Mouse (Mus musculus) v-Abl transformed pro-B cells (cell line): ENCODE measurements at regions not wholly inside any gene's neighbourhood (a gene's known extent, or its start where the extent isn't known, plus 50 kb on each side); places are given as distances from the start of the nearest gene placed in this dataset.

Experiments
- in situ Hi-C, 2 experiments: fragments of 400-800 bp; cut with MboI; formaldehyde crosslinking; loops; one replicate each; pipeline ENCODE4 v1.15.1; 2025; ENCODE audit not compliant: unreplicated experiment in 2 of 2

DNA sequence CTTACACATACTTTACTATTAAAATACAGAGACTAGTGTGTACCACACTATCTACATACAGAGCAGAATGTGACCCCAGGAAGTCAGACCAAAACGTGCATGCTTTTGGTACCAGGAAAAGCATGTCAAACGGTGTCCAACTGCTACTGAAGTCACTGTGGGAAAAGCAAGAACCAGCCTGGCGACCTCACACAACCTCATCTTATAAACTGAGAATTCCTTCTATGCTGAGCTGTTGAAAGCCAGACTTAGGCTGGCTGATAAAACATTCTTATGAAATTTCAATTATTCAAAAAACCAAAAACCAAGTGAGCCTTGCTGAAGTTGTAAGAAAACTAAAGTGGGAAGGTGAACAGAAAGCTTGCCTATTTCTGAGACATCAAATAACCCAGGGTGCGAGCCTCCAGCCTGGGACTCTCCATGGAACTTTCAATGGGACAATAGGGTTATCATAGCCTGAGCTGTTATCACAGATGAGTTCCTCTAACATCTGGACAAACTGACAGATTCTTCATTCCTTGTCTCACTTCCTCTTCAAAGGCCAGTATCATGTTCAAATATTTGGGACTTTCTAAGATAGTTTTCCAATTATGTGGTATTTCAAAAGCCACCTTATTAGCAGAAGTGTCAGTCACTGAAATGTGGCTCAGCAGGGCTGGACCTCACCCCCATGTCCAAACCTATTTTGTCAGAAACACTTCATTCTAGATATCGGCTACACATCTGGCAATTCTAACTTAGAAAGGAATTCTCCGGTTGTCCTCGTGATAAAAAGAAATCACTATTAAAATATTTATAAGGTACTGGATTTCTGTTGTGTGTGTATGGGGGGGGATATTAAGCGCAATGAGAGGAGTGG, 155.7 kb downstream of the Sox4 start:
- in situ Hi-C loops = no loop called here

- in situ Hi-C loops = no loop called here
These were observed 158.2 kb downstream of the Sox4 start for GRCm38 (mm10) chr13:28795274-28795673.

GRCm38 (mm10) chr13:28794547-28794946, 159.0 kb downstream of the Sox4 start:
- in situ Hi-C loops = no loop called here

DNA sequence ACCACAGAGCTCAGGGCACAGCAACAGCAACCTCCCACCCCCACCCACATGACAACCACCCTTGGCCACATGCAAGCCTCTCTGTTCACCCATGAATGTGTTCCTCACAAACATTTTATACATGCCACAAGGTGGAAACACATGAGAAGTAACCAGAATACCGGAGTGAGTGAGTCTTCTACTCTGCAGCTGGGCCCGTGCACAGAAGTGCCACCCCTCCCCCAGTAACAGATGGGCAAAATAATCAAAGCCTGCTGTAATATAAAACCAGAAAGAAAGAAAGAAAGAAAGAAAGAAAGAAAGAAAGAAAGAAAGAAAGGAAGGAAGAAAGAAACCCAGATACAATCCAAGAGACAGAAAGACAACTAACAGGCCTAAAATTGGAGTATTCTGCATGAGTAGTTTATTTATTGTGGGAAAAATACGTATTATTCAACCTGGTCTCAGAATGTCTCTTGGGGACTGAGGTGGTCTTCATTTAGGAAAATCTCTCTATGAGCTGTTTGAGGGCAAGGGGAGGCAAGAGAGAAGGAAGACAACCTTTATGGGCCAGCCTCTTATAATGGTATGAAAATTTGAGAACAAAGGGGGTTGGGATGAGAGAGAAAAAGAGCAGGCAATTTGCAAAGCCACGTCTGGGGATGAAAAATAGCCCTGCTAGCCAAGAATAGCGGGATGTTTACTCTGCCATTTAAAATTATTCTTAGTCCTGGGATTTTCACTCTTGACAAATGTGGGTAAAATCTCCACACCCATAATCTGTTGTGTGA, 160.2 kb downstream of the Sox4 start:
- in situ Hi-C loops = no loop called here

DNA sequence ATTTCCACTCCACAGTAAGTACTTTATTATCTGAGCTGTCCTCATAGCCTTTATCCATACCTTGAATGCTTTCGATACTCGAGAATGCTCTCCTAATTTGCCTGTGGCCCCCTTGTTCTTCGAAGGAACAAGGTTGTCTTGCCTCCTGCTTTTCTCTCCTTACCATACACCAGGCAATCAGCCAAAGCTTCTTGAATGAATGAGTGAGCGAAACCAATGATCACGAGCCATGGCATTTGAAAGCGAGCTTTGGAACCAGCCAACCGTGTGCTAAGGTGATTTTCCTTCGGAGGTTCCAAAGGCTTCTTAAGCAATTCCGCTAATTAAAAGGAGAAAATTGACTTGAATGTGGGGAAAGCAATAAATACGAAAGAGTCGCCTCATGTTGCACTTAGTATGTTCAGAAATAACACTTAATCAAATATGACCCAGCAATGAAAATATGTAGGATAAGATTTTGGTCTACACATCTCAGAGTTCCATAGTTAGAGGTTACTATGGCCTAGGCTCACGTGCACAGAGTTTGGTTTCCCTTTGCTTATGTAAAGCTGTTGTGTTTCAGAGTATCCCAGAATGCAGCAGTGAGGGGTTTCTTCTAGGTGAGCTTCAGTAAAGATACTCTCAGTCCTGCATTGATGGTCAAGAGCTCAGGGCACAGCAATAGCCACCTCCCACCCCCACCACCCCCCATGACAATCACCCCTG, 160.9 kb downstream of the Sox4 start:
- in situ Hi-C loops = no loop called here

DNA sequence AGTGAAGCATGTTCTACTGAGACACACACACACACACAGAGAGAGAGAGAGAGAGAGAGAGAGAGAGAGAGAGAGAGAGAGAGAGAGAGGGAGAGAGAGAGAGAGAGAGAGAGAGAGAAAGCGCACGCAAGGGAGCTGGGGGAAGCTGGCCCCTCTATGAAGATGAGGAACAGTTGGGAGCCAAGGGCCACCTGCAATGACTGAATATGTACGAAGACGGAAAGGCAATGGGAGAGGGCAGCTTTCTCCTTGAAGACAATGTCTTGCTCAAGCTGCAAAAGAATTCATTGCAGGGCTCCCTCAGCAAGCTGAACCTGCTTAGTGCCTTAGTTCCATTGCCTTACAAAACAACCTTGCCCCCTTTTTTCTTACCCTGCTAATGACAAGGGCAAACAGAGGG, 163.1 kb downstream of the Sox4 start:
- in situ Hi-C loops = no loop called here

DNA sequence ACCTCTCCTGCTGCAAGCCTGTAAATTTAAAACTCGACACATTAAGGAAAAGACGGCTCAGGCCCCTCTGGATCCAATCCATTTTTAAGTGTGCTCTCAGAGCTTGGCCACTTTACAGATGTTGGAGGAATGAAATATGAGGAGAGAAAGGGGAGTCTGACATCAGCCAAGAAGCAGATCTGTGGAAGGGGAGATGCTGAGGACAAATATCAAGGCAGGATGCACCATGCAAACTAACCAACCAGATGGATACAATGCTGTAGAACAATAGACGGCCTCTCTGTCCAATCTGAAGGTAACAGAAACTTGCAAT, 166.2 kb downstream of the Sox4 start:
- in situ Hi-C loops = no loop called here

GRCm38 (mm10) chr13:28786629-28787330, 166.7 kb downstream of the Sox4 start:
- in situ Hi-C loops = no loop called here

GRCm38 (mm10) chr13:28782497-28783246, 170.8 kb downstream of the Sox4 start:
- in situ Hi-C loops = no loop called here

DNA sequence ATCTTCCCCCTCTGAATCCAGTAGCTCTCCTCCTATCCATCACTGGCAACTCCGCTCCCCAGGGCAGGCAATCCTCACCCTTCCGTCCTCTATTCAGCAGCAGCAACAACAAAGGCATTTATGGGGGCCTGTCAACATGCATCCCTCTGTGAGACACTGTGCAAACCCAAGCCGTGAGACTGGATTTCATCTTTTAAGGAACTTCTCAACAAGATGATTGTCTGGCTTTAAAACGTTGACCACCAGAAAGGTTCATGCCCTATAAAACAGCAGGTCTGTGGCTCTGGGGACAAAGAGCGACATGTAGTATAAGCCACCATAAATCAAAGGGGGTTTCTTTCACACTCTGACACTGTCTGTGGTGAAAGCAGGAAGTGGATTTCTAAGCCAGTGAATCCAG, 171.4 kb downstream of the Sox4 start:
- in situ Hi-C loops = no loop called here

DNA sequence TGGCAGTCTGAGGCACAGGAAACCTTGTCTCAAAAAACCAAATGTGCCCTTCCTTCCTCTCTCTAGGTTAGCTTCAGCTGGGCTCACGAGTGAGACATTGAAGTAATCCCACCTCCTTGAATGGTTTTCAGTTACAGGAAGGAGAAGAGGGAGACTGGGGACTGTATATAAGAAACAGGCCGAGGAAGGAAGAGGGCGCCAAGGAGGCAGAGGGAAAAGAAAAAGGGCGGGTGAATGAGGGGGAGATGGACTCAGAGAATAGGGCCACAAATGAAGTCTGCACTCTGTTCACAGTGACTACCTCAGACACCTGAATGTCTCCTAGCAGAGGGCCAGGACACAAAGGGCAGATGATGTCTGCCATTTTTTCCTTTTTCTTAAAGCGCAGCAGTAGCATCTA, 171.9 kb downstream of the Sox4 start:
- in situ Hi-C loops = no loop called here

- in situ Hi-C loops = no loop called here
These were observed 173.1 kb downstream of the Sox4 start for GRCm38 (mm10) chr13:28780462-28780861.

DNA sequence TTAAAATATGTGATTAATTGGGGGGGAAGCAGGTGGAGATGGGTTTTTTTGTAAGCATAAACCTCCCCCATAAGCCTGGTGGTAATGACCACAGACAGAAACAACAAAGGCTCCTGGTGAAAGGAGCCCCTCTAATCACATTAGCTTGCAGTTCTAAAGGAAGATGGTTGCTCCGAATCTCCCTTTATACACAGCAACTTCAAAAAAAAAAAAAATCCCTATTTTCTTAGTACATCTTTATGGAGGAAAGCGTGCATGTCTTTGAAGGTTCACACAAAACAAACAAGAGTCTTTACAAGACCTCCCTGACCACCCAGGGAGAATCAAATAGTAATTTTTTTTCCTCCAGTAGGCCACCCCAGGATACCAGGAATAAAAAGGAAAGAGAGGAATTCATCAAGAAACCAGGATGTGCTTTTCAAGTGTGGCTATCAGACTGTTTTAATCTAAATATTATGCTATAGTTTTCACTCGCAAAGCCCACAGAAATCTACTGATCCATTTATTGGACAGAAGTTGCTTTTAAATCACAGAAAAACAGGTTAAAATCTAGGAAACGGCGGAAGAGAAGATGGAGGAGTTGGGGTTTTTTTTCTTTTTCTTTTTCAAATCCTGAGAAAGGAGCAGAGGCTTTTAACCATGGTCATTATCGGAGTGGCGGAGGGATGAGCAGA, 178.2 kb downstream of the Sox4 start:
- in situ Hi-C loops = no loop called here

DNA sequence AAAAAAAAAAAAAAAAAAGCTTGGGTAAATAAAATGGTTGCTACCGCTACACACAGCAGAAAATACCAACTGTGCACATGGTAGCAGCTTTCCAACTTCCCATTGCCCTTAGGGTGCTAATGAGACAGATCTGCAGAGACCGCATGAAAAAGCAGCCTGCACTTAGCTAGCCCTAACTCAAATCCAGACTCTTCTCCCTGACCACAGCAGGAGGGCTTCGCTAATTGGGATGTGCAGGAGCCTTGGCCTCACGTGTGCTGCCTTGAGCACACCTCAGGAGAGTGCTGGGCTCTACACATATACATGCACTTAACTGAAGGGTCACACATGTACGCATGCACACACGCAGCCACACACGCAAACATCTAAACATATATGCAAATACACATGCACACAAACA, 178.9 kb downstream of the Sox4 start:
- in situ Hi-C loops = loop anchor here in 1 of 2 experiments (25.0 kb wide), 2 partner anchors 838 to 1063 kb away; no protein-coding TSS in a partner anchor

GRCm38 (mm10) chr13:28773466-28773865, 180.0 kb downstream of the Sox4 start:
- in situ Hi-C loops = loop anchor here in 1 of 2 experiments (25.0 kb wide), 2 partner anchors 839 to 1064 kb away; no protein-coding TSS in a partner anchor

- in situ Hi-C loops = loop anchor here in 1 of 2 experiments (25.0 kb wide), 2 partner anchors 842 to 1067 kb away; no protein-coding TSS in a partner anchor
These were observed 183.0 kb downstream of the Sox4 start for GRCm38 (mm10) chr13:28770531-28770930.

DNA sequence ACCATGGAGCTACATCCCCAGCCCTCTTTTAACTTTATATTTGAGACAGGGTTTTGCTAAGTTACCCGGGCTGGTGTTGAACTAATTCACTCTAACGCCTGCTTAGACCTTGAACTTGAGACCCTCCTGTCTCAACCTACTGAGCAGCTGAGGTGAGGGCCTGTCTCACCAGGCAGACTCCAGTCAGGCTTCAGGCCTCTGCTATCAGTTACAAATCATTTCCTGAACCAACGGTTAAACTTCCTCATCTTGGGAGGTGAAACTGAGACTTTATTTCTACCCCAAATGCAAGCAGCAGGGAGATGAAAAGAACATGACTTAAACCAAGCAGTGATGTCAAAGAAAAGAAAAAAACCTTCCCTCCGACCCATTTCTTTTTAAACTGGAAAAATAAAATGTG, 183.5 kb downstream of the Sox4 start:
- in situ Hi-C loops = loop anchor here in 1 of 2 experiments (25.0 kb wide), 2 partner anchors 842 to 1067 kb away; no protein-coding TSS in a partner anchor

DNA sequence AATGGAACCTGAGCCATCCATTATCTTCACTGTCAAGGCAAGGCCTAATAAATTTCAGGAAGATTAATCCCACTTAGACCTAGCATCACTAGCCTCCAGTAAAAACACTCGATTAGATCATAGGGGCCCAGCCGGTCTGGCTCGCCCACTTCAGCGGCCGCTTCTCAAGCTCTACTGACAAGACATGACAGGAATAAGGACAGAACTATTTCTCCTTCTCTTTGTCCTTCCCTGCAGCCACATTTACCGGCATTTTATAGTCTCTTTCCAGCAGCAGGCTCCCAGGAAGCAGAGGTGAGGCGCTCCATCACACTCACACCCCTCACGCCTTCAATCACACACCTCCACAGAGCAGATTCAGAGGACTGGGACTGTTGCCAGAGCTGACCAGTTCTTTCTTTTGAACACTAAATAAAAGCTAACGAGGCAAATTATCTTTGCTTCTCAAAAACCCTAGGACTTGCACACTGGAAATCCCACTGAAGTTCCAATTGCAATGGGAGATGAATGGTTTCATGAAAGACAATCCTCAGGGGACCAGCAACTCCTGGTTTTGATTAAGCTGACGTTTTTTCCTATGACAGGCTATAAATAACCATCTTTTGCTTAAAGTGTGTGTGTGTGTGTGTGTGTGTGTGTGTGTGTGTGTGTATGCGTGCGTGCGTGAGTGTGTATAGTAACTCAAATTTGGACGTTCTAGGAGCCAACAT, 184.6 kb downstream of the Sox4 start:
- in situ Hi-C loops = loop anchor here in 1 of 2 experiments (25.0 kb wide), 2 partner anchors 843 to 1068 kb away; no protein-coding TSS in a partner anchor
